Mouse (Mus musculus) hindbrain, embryonic 11.5 days (tissue): ENCODE data around the gene Clmp. TPM values are rescaled to one million over a fixed set of nuclear protein-coding genes. Genes with fewer than 3 reads are reported as not detected.
"Not testable (repeated sequence)": the region's sequence is repeated elsewhere in the genome, so short reads cannot be mapped to it uniquely, and the experiment has no call there.

Experiments used
- ATAC-seq: fragments of 200-750 bp; cut with Nextera tagmentation; 2 replicates; pipeline ENCODE4 v1.8.0; 2017; ENCODE audit warnings: mild to moderate bottlenecking, moderate TSS enrichment, moderate library complexity; ENCODE audit not compliant: low FRiP score
- DNase-seq: peaks from one replicate; pipeline ENCODE4 v3.0.0-alpha.2; 2015; ENCODE audit warnings: low spot score
- H3K27ac ChIP-seq: fragments of 300-500 bp; sonication (generic); 2 replicates; pipeline ENCODE4 v1.5.1; 2014; ENCODE audit warnings: mild to moderate bottlenecking, low read depth, low read length
- H3K27me3 ChIP-seq: fragments of 300-500 bp; sonication (generic); 2 replicates; pipeline ENCODE4 v1.6.1; 2014; ENCODE audit warnings: mild to moderate bottlenecking, low read length, moderate library complexity, mixed read lengths; ENCODE audit not compliant: control insufficient read depth, insufficient read depth
- H3K36me3 ChIP-seq: fragments of 300-500 bp; sonication (generic); 2 replicates; pipeline ENCODE4 v1.6.1; 2014; ENCODE audit warnings: mild to moderate bottlenecking, low read length, moderate library complexity, mixed read lengths; ENCODE audit not compliant: control insufficient read depth, insufficient read depth
- H3K4me1 ChIP-seq: fragments of 300-500 bp; sonication (generic); replicated peaks from 2 replicates; pipeline ENCODE4 v1.6.1; 2014; ENCODE audit warnings: low read length, mixed read lengths; ENCODE audit not compliant: control insufficient read depth, insufficient read depth
- H3K4me2 ChIP-seq: fragments of 300-500 bp; sonication (generic); replicated peaks from 2 replicates; pipeline ENCODE4 v1.6.1; 2014; ENCODE audit warnings: mild to moderate bottlenecking, low read depth, low read length
- H3K4me3 ChIP-seq: fragments of 300-500 bp; sonication (generic); 2 replicates; pipeline ENCODE4 v1.5.1; 2014; ENCODE audit warnings: low read depth, low read length
- H3K9ac ChIP-seq: fragments of 300-500 bp; sonication (generic); 2 replicates; pipeline ENCODE4 v1.6.1; 2014; ENCODE audit warnings: low read depth, low read length
- H3K9me3 ChIP-seq: fragments of 300-500 bp; sonication (generic); 2 replicates; pipeline ENCODE4 v1.6.1; 2016; ENCODE audit warnings: low read length; ENCODE audit not compliant: control insufficient read depth
- WGBS: fragments of 180-500 bp; shearing (Covaris S2); extraction: QIAGEN DNeasy Blood & Tissue Kit; methylation state at CpG from one replicate; pipeline ENCODE4 v1.1.7; 2014; 5-methylcytosine and 5-hydroxymethylcytosine counted together
- polyA plus RNA-seq: library from polyadenylated mRNA; unstranded; fragments of >200 nt; fragmentation: Nextera tagmentation; extraction: Ambion mirVana; gene quantifications from 2 replicates; pipeline ENCODE4 v1.2.1, GENCODE M21; 2014

Clmp gene
- polyA plus RNA-seq, 1 experiment from 2014 or later: 45.6 TPM

GRCm38 (mm10) chr9:40767946-40768345 is 82.2 kb downstream of the Clmp start:
- DNase-seq (no peak), ATAC-seq (no peak)
- no peak overlapping the region for H3K4me2 ChIP-seq
- 86% methylated on average over 4 of the region's 4 CpGs for WGBS
- no peaks in the 10 kb centered on the region for H3K27me3 ChIP-seq
- no peak overlapping the region for H3K27ac ChIP-seq
- H3K4me3 ChIP-seq: no peak overlapping the region
- no peaks in the 10 kb centered on the region for H3K36me3 ChIP-seq
- no peak overlapping the region for H3K9ac ChIP-seq
- no peaks in the 10 kb centered on the region for H3K4me1 ChIP-seq
- no peaks in the 10 kb centered on the region for H3K9me3 ChIP-seq

GRCm38 (mm10) chr9:40772246-40772645 is 86.5 kb downstream of the Clmp start:
- Histone ChIP-seq H3K9ac (no peak overlapping the region), H3K4me1 (no peaks in the 10 kb centered on the region), H3K4me3 (no peak overlapping the region), H3K27ac (no peak overlapping the region), H3K36me3 (no peaks in the 10 kb centered on the region), H3K27me3 (no peaks in the 10 kb centered on the region), H3K4me2 (no peak overlapping the region), H3K9me3 (no peaks in the 10 kb centered on the region)
- 82% methylated on average over 13 of the region's 13 CpGs for WGBS
- ATAC-seq (no peak), DNase-seq (no peak)

- not testable (repeated sequence) for ATAC-seq, DNase-seq, H3K9ac ChIP-seq, H3K27ac ChIP-seq, H3K4me3 ChIP-seq, H3K9me3 ChIP-seq, H3K4me1 ChIP-seq, H3K36me3 ChIP-seq, H3K4me2 ChIP-seq, H3K27me3 ChIP-seq
- WGBS: 81% methylated on average over 6 of the region's 6 CpGs
These were observed 87.4 kb downstream of the Clmp start for GRCm38 (mm10) chr9:40773142-40773541.

GRCm38 (mm10) chr9:40773869-40774268 is 88.1 kb downstream of the Clmp start:
- DNase-seq (no peak), ATAC-seq (no peak)
- no peak overlapping the region for H3K4me2 ChIP-seq
- WGBS: 89% methylated on average over 4 of the region's 4 CpGs
- H3K27ac ChIP-seq: no peak overlapping the region
- no peaks in the 10 kb centered on the region for H3K9me3 ChIP-seq
- H3K4me3 ChIP-seq: no peak overlapping the region
- H3K36me3 ChIP-seq: no peaks in the 10 kb centered on the region
- H3K27me3 ChIP-seq: no peaks in the 10 kb centered on the region
- H3K9ac ChIP-seq: no peak overlapping the region
- no peaks in the 10 kb centered on the region for H3K4me1 ChIP-seq

GRCm38 (mm10) chr9:40776044-40776443 is 90.3 kb downstream of the Clmp start:
- Histone ChIP-seq H3K27me3 (no peaks in the 10 kb centered on the region), H3K9me3 (no peaks in the 10 kb centered on the region), H3K9ac (no peak overlapping the region), H3K36me3 (no peaks in the 10 kb centered on the region), H3K27ac (no peak overlapping the region), H3K4me1 (no peaks in the 10 kb centered on the region), H3K4me3 (no peak overlapping the region), H3K4me2 (no peak overlapping the region)
- DNase-seq: no peak
- no peak for ATAC-seq
- WGBS: 72% methylated on average over 1 of the region's 1 CpGs

GRCm38 (mm10) chr9:40776459-40777248 is 90.9 kb downstream of the Clmp start:
- no peak overlapping the region for H3K27ac ChIP-seq
- DNase-seq (no peak), ATAC-seq (no peak)
- no peak overlapping the region for H3K4me2 ChIP-seq
- no peaks in the 10 kb centered on the region for H3K4me1 ChIP-seq
- no peak overlapping the region for H3K9ac ChIP-seq
- no peaks in the 10 kb centered on the region for H3K27me3 ChIP-seq
- no peaks in the 10 kb centered on the region for H3K9me3 ChIP-seq
- no peak overlapping the region for H3K4me3 ChIP-seq
- no peaks in the 10 kb centered on the region for H3K36me3 ChIP-seq
- 73% methylated on average over 11 of the region's 11 CpGs for WGBS

GRCm38 (mm10) chr9:40780111-40780510 is 94.3 kb downstream of the Clmp start:
- no peak overlapping the region for H3K4me2 ChIP-seq
- no peak overlapping the region for H3K9ac ChIP-seq
- WGBS: 65% methylated on average over 3 of the region's 3 CpGs
- DNase-seq: no peak
- H3K27ac ChIP-seq: no peak overlapping the region
- no peaks in the 10 kb centered on the region for H3K9me3 ChIP-seq
- H3K4me3 ChIP-seq: no peak overlapping the region
- no peaks in the 10 kb centered on the region for H3K27me3 ChIP-seq
- ATAC-seq: no peak
- H3K4me1 ChIP-seq: peaks cover 2% of the 10 kb centered on the region; the same call in 1 of the 2 replicates
- H3K36me3 ChIP-seq: no peaks in the 10 kb centered on the region

- Histone ChIP-seq H3K27ac (no peak overlapping the region), H3K36me3 (no peaks in the 10 kb centered on the region)
- no peak for ATAC-seq
These were observed 95.3 kb downstream of the Clmp start for GRCm38 (mm10) chr9:40780892-40781725.

More at GRCm38 (mm10) chr9:40780892-40781725, 95.3 kb downstream of the Clmp start:
- Histone ChIP-seq H3K4me3 (no peak overlapping the region), H3K27me3 (no peaks in the 10 kb centered on the region), H3K4me1 (peaks cover 2% of the 10 kb centered on the region; the same call in 1 of the 2 replicates), H3K9ac (no peak overlapping the region), H3K9me3 (no peaks in the 10 kb centered on the region), H3K4me2 (no peak overlapping the region)
- DNase-seq: no peak
- 76% methylated on average over 11 of the region's 11 CpGs for WGBS
